Mouse (Mus musculus): ENCODE measurements around the gene Usp8.

DNA sequence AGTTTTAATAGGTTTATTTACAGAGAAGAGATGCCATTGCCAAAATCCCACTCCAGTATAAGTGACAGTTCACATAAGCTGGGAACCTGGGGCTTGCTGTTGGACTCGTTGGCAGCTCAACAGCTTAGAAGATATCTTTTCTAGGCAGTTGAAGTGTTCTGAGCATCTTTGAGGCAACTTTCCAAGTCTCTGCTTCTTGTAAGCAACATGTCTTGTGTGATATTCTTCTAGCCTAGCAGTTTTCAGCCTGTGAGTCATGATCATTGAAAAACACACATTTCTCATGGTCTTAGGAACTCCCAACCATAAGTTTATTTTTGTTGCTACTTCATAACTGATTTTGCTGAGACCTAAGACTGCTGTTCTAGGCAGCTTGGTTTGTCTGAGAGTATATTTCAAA, 24.2 kb upstream of the Usp8 start:
- TF ChIP-seq E2F4 (IDR thresholded peaks at IDR 0.05; ENCODE audit: insufficient read depth) = no peak
- TF ChIP-seq POLR2A (IDR thresholded peaks at IDR 0.05; ENCODE audit: insufficient read length, low read depth) = no peak
- TF ChIP-seq MAX (IDR thresholded peaks at IDR 0.05; ENCODE audit: low read depth) = no peak
- no peak for TF ChIP-seq TCF12 (IDR thresholded peaks at IDR 0.05; ENCODE audit: insufficient read depth, poor library complexity, severe bottlenecking)
- TF ChIP-seq POLR2AphosphoS2 (IDR thresholded peaks at IDR 0.05; ENCODE audit: insufficient read length, low read depth) = no peak
